Mouse (Mus musculus): ENCODE results near the gene Gse1. TPM values are rescaled to one million over a fixed set of nuclear protein-coding genes. Genes with fewer than 3 reads are reported as not detected.
A peak's percentile ranks its signal among the peaks of the same experiment; 100 is the strongest.

The Gse1 gene
- polyA plus RNA-seq, 1 experiment from 2014 or later = 20.7 TPM

DNA sequence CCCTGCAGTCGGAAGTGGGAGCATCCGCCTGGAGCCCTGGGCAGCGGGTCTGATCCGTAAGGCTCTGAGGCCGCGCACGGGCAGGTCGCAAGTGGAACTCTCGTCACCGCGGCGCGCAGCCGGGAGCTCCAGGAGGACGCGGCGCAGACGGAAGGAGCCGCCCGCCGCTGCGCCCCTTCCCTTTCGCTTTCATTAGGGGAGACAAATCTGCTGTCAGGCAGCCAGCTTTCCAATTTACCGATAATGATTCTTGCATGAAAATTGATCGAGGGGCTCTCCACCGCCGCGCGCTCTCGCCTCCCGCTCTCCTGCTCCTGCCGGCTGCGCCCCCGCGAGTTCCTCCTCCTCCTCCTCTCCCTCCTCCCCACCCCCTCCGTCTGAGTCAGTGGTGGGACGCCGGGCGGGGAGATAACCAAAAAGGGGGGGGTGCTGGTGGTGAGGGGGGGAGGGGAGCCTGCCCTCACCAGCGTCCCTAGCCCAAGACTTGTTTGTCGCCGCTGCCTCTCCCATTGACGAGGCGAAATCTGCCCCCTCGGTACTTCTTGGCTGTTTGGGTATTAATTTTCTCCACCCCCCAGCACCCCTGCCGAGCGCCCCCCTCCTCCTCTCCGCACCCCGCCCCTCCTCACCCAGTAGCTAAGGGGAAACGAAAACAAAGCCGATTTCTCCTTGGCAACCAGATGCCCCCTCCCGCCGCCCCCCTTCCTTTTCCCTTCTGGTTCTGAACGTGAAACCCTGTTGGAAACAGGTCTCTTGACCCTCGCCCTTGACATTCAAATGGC, 259.7 kb downstream of the Gse1 start:
- Histone ChIP-seq H3K4me2 (peak overlapping the region; percentile 96), H3K9ac (ENCODE audit: low read length) (peak overlapping the region; percentile 98), H3K27ac (ENCODE audit: low read depth, low read length) (peak overlapping the region; percentile 100), H3K4me3 (ENCODE audit: low read depth, low read length) (peak overlapping the region; percentile 85), H3K9me3 (ENCODE audit: control insufficient read depth, low read length) (no peaks in the 10 kb centered on the region), H3K27me3 (ENCODE audit: control insufficient read depth, insufficient read depth, low read length) (peaks cover 22% of the 10 kb centered on the region), H3K36me3 (ENCODE audit: control insufficient read depth, insufficient read depth, low read length) (no peaks in the 10 kb centered on the region), H3K4me1 (ENCODE audit: control insufficient read depth, insufficient read depth, low read length) (peaks cover 64% of the 10 kb centered on the region)
- under 1% methylated on average over 52 of the region's 55 CpGs for WGBS
- DNase-seq (ENCODE audit: low spot score, missing footprints) (peak; percentile 98), ATAC-seq (ENCODE audit: low FRiP score) (peak; percentile 61)

DNA sequence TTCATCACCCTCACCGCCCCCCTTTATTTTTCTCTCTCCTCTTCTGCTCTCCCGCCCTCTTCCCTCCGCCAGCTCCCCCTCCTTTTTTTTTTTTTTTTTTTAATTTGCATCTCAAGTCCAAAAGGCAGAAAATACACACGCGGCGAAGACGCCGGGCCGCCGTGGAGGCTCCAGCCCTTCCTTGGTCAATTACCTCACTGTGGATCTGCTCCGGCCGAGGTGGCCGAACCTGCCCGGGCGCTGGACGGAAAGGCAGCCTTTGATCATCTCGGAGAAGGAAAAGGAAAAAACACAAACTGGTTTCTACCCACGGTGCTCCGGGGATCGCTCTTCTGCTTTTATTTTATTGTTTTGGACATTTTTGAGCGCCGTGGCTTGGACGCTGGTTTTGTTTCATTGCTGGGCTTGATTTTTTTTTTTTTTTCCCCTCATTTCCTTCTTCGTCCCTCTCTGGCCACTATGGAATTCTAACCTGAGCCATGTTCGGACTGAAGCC, 260.4 kb downstream of the Gse1 start:
- no peak for DNase-seq (ENCODE audit: low spot score, missing footprints)
- Histone ChIP-seq H3K4me3 (ENCODE audit: low read depth, low read length) (peak overlapping the region; percentile 85), H3K4me1 (ENCODE audit: control insufficient read depth, insufficient read depth, low read length) (peaks cover 71% of the 10 kb centered on the region), H3K27me3 (ENCODE audit: control insufficient read depth, insufficient read depth, low read length) (peaks cover 26% of the 10 kb centered on the region), H3K9ac (ENCODE audit: low read length) (peak overlapping the region; percentile 98), H3K4me2 (peak overlapping the region; percentile 96), H3K9me3 (ENCODE audit: control insufficient read depth, low read length) (no peaks in the 10 kb centered on the region), H3K36me3 (ENCODE audit: control insufficient read depth, insufficient read depth, low read length) (no peaks in the 10 kb centered on the region), H3K27ac (ENCODE audit: low read depth, low read length) (peak overlapping the region; percentile 100)
- under 1% methylated on average over 25 of the region's 25 CpGs for WGBS
- peak; percentile 4; the same call in 1 of the 2 replicates for ATAC-seq (ENCODE audit: low FRiP score)

DNA sequence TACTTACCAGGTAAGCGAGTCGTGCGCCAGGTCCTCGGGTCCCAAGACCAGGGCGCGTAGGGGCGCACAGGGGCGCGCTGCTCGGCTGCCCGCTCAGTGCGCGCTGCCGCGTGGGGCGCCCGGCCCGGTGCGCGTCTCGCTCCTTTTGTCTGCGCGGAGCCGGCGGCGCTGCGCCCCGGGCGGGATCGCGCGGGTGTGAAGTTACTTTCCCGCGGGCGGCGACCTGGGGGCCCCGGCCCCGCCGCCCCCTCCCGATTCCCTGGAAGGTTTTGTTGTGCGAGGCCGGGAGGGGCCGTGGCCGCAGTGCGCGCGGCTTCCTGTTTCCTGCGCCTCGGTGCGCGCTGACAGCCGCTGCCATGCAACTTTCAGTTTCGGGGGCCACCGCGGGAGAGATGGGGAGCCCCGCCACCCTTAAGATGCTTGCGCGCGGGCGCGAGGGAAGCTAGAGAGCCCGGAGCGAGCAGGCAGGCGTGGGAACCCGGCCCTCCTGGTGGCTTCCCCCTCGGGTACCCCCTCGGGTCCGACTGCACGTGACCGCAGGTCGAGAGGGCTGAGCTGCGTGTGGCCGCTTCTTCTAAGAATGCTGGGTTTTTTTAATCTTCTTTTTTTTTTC, 261.0 kb downstream of the Gse1 start:
- peak; percentile 93 for DNase-seq (ENCODE audit: low spot score, missing footprints)
- no peaks in the 10 kb centered on the region for H3K36me3 ChIP-seq (ENCODE audit: control insufficient read depth, insufficient read depth, low read length)
- H3K4me3 ChIP-seq (ENCODE audit: low read depth, low read length) = peak overlapping the region; percentile 85
- under 1% methylated on average over 72 of the region's 73 CpGs for WGBS
- H3K4me2 ChIP-seq = peak overlapping the region; percentile 96
- H3K9ac ChIP-seq (ENCODE audit: low read length) = peak overlapping the region; percentile 98
- peak overlapping the region; percentile 100 for H3K27ac ChIP-seq (ENCODE audit: low read depth, low read length)
- no peaks in the 10 kb centered on the region for H3K9me3 ChIP-seq (ENCODE audit: control insufficient read depth, low read length)
- no peak for ATAC-seq (ENCODE audit: low FRiP score)
- peaks cover 74% of the 10 kb centered on the region for H3K4me1 ChIP-seq (ENCODE audit: control insufficient read depth, insufficient read depth, low read length)
- H3K27me3 ChIP-seq (ENCODE audit: control insufficient read depth, insufficient read depth, low read length) = peaks cover 28% of the 10 kb centered on the region

DNA sequence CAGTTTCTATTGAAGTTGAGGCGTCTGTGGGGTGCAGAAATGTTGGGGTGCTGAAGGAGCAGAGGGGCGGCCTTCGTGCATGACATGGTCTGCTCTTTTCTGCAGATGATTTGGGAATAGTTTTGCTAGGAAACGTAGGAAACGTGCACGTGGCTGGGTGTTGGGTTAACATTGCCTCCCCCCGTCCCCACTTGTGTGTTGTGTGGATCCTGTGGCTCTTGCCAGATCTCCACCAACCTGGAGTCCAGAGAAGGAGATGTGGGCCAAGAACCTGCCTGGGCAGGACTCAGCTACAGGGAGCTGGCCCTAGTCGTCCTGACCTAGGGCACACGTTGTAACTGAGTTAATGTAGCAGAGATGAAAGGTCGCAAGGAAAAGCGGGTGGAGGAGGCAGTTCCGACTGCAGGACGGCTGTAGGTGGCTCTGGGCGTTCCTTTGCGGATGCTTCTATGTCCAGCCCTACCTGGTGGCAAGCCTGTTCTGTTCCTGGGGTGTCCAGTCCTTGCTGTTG, 261.6 kb downstream of the Gse1 start:
- Histone ChIP-seq H3K4me3 (ENCODE audit: low read depth, low read length) (peak overlapping the region; percentile 85), H3K4me1 (ENCODE audit: control insufficient read depth, insufficient read depth, low read length) (peaks cover 75% of the 10 kb centered on the region), H3K9me3 (ENCODE audit: control insufficient read depth, low read length) (no peaks in the 10 kb centered on the region), H3K9ac (ENCODE audit: low read length) (peak overlapping the region; percentile 98), H3K36me3 (ENCODE audit: control insufficient read depth, insufficient read depth, low read length) (no peaks in the 10 kb centered on the region), H3K4me2 (peak overlapping the region; percentile 96), H3K27me3 (ENCODE audit: control insufficient read depth, insufficient read depth, low read length) (peaks cover 28% of the 10 kb centered on the region), H3K27ac (ENCODE audit: low read depth, low read length) (peak overlapping the region; percentile 100)
- 2% methylated on average over 15 of the region's 15 CpGs for WGBS
- DNase-seq (ENCODE audit: low spot score, missing footprints) (peak; percentile 93), ATAC-seq (ENCODE audit: low FRiP score) (no peak)

DNA sequence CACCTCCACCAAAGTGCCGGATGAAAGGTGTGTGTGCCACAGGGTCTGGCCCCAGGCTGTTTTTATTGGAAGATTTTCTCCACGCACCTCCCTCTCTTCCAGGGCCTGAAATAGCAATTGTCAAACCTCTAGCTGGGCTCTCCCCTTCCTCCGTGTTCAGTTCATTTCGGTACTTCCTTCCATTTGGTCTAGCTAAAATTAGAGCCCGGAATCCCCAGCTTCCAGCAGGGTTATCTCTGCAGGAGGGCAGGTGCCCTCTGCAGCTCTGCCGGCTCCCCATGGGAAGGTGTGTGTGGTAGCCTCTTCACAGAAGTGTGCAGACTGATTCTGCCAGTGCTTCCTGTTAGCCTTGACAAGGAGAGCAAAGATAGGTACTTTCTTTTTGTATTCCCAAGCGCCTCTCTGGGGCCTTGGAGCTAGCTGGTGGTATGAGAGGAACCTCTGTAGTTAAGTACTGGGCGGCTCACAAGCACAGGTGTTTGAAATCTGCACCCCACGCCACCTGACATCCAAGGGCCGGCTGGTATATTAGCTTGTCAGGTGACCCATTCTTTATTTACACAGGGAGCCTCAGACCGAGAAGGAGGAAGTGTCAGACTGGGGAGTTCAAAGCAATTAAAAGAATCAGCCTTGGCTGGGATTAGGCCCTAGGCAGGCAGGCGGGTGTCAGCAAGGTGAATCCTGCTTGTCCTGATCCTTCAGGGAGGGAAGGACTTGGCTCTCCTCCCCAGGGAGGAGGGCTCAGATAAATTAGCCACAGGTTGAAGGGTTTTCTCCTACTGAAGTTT, 262.3 kb downstream of the Gse1 start:
- peak overlapping the region; percentile 44; the same call in 1 of the 2 replicates for H3K27ac ChIP-seq (ENCODE audit: low read depth, low read length)
- WGBS = 19% methylated on average over 12 of the region's 12 CpGs
- peaks cover 28% of the 10 kb centered on the region for H3K27me3 ChIP-seq (ENCODE audit: control insufficient read depth, insufficient read depth, low read length)
- peak overlapping the region; percentile 98 for H3K9ac ChIP-seq (ENCODE audit: low read length)
- peak overlapping the region; percentile 85 for H3K4me3 ChIP-seq (ENCODE audit: low read depth, low read length)
- no peaks in the 10 kb centered on the region for H3K9me3 ChIP-seq (ENCODE audit: control insufficient read depth, low read length)
- DNase-seq (ENCODE audit: low spot score, missing footprints) (peak; percentile 84), ATAC-seq (ENCODE audit: low FRiP score) (no peak)
- H3K36me3 ChIP-seq (ENCODE audit: control insufficient read depth, insufficient read depth, low read length) = no peaks in the 10 kb centered on the region
- H3K4me1 ChIP-seq (ENCODE audit: control insufficient read depth, insufficient read depth, low read length) = peaks cover 74% of the 10 kb centered on the region
- H3K4me2 ChIP-seq = peak overlapping the region; percentile 96

DNA sequence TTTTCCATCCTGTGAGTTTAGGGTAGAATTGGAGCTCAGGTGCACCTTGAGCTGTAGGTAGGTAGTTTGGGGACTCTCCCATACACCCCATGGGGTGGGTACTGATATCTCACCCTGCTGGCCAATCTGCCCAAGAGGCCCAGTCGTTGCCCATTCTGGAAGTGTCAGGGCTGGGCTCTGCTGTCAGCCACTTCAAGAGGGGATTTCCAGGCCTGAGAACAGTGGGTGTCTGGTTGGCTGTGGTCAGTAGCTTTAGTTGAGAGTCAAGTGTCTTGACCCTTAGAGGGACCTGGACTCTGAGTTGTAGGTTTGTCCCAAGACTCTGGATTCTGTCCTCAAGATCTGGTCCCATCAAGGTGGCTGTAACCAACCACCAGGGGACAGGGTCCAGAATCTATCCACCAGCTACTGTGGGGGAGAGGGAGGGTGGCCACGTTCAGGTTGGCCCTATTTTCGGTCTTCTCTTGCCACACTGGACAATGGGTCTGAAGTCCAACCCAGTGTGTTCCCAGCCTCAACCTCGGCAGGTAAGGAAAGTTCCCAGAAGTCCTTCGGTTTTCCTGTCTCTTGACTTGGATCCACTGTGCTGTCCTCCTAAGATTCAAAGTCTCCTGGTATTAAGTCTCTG, 263.0 kb downstream of the Gse1 start:
- peaks cover 33% of the 10 kb centered on the region for H3K27me3 ChIP-seq (ENCODE audit: control insufficient read depth, insufficient read depth, low read length)
- DNase-seq (ENCODE audit: low spot score, missing footprints) = peak; percentile 82
- H3K27ac ChIP-seq (ENCODE audit: low read depth, low read length) = no peak overlapping the region
- H3K9ac ChIP-seq (ENCODE audit: low read length) = peak overlapping the region; percentile 98
- no peak for ATAC-seq (ENCODE audit: low FRiP score)
- H3K9me3 ChIP-seq (ENCODE audit: control insufficient read depth, low read length) = no peaks in the 10 kb centered on the region
- peaks cover 69% of the 10 kb centered on the region for H3K4me1 ChIP-seq (ENCODE audit: control insufficient read depth, insufficient read depth, low read length)
- H3K4me3 ChIP-seq (ENCODE audit: low read depth, low read length) = peak overlapping the region; percentile 85
- 65% methylated on average over 5 of the region's 5 CpGs for WGBS
- H3K36me3 ChIP-seq (ENCODE audit: control insufficient read depth, insufficient read depth, low read length) = no peaks in the 10 kb centered on the region
- H3K4me2 ChIP-seq = peak overlapping the region; percentile 96

DNA sequence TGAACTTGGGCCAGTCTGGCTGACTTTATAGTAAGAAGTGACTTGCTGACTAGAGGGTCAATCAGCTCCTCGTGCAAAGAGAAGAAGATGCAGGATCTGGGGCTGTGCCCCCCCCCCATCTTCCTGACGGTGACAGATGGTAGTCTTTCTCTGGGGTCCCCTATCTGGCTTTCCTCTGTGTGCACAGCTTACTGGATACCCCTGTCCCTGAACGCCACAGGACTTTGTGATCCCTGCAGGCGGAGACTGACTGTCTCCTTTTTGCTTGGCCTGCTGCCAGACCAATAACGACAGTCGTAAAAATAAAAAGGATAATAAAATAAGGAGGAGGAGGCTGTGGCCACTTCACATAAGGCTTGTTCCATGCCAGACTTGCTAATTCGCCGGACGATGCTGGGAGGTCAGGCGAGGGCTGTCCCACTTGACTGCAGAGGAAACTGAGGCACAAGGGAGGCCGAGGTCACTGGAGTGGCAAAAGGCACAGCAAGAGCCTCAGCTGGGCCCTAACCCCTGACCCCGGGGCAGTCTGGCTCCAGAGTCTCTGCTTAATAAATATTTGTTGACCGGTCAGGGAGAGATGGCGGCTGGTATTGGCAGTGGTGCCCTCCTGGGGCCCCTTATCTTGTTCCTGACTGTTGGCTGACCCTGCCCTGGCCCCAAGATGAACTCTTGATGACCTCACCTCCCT, 264.1 kb downstream of the Gse1 start:
- peak overlapping the region; percentile 96 for H3K4me2 ChIP-seq
- ATAC-seq (ENCODE audit: low FRiP score) = no peak
- H3K9ac ChIP-seq (ENCODE audit: low read length) = 0 out of 2 replicates have a peak overlapping the region, but pooled peaks have one; percentile 43
- DNase-seq (ENCODE audit: low spot score, missing footprints) = no peak
- H3K4me3 ChIP-seq (ENCODE audit: low read depth, low read length) = peak overlapping the region; percentile 85
- peak overlapping the region; percentile 3; the same call in 1 of the 2 replicates for H3K27ac ChIP-seq (ENCODE audit: low read depth, low read length)
- no peaks in the 10 kb centered on the region for H3K36me3 ChIP-seq (ENCODE audit: control insufficient read depth, insufficient read depth, low read length)
- 48% methylated on average over 14 of the region's 14 CpGs for WGBS
- H3K9me3 ChIP-seq (ENCODE audit: control insufficient read depth, low read length) = no peaks in the 10 kb centered on the region
- H3K4me1 ChIP-seq (ENCODE audit: control insufficient read depth, insufficient read depth, low read length) = peaks cover 71% of the 10 kb centered on the region
- H3K27me3 ChIP-seq (ENCODE audit: control insufficient read depth, insufficient read depth, low read length) = peaks cover 35% of the 10 kb centered on the region

DNA sequence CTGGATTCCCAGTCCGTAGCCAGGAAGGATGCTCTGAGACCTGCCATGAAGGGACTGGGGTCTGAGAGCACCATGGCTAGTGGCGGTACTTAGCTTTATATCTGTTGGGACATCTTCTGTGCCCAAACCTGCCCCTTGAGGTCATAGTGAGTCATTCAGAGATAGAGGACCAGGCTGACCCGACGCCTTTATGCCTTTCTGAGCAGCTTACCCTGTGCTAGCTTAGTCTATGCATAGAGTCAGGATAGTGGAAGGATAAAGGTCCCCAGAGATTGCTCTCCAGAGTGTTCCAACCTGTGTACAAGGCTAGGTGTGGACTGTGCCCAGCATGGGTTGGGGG, 264.6 kb downstream of the Gse1 start:
- Histone ChIP-seq H3K9me3 (ENCODE audit: control insufficient read depth, low read length) (no peaks in the 10 kb centered on the region), H3K4me1 (ENCODE audit: control insufficient read depth, insufficient read depth, low read length) (peaks cover 75% of the 10 kb centered on the region), H3K27ac (ENCODE audit: low read depth, low read length) (peak overlapping the region; percentile 9; the same call in 1 of the 2 replicates), H3K27me3 (ENCODE audit: control insufficient read depth, insufficient read depth, low read length) (peaks cover 35% of the 10 kb centered on the region), H3K4me2 (peak overlapping the region; percentile 96), H3K4me3 (ENCODE audit: low read depth, low read length) (peak overlapping the region; percentile 85), H3K36me3 (ENCODE audit: control insufficient read depth, insufficient read depth, low read length) (no peaks in the 10 kb centered on the region), H3K9ac (ENCODE audit: low read length) (0 out of 2 replicates have a peak overlapping the region, but pooled peaks have one; percentile 43)
- ATAC-seq (ENCODE audit: low FRiP score) = no peak
- 38% methylated on average over 4 of the region's 4 CpGs for WGBS
- DNase-seq (ENCODE audit: low spot score, missing footprints) = no peak
